Mouse (Mus musculus) cerebellum, adult 8-10 months (tissue): ENCODE measurements at regions not wholly inside any gene's neighbourhood (a gene's known extent, or its start where the extent isn't known, plus 50 kb on each side); places are given as distances from the start of the nearest gene placed in this dataset.
"Not testable (repeated sequence)": the region's sequence is repeated elsewhere in the genome, so short reads cannot be mapped to it uniquely, and the experiment has no call there.

Experiments
- DNase-seq: peaks from one replicate; pipeline ENCODE4 v3.0.0; 2022

- not testable (repeated sequence) for DNase-seq
These were observed 137.9 kb downstream of the Tcp10c start for GRCm38 (mm10) chr17:13492239-13492638.

GRCm38 (mm10) chr17:13492649-13493277 lies 138.4 kb downstream of the Tcp10c start:
- DNase-seq: peak; percentile 30

- DNase-seq: not testable (repeated sequence)
These were observed 139.5 kb downstream of the Tcp10c start for GRCm38 (mm10) chr17:13493866-13494265.

- DNase-seq: not testable (repeated sequence)
These were observed 140.1 kb downstream of the Tcp10c start for GRCm38 (mm10) chr17:13494475-13494874.

GRCm38 (mm10) chr17:13504365-13504764 lies 150.0 kb downstream of the Tcp10c start:
- not testable (repeated sequence) for DNase-seq

GRCm38 (mm10) chr17:13504827-13505268 lies 150.5 kb downstream of the Tcp10c start:
- DNase-seq: not testable (repeated sequence)

GRCm38 (mm10) chr17:13507397-13508063 lies 153.2 kb downstream of the Tcp10c start:
- not testable (repeated sequence) for DNase-seq

GRCm38 (mm10) chr17:13519409-13520201 lies 165.2 kb downstream of the Tcp10c start:
- not testable (repeated sequence) for DNase-seq

- not testable (repeated sequence) for DNase-seq
These were observed 178.2 kb downstream of the Tcp10c start for GRCm38 (mm10) chr17:13532579-13532978.

GRCm38 (mm10) chr17:13540446-13541241 lies 186.3 kb downstream of the Tcp10c start:
- DNase-seq: no peak

GRCm38 (mm10) chr17:13541249-13541648 lies 186.9 kb downstream of the Tcp10c start:
- DNase-seq: no peak

- DNase-seq: no peak
These were observed 187.9 kb downstream of the Tcp10c start for GRCm38 (mm10) chr17:13542261-13542660.

- no peak for DNase-seq
These were observed 188.5 kb downstream of the Tcp10c start for GRCm38 (mm10) chr17:13542856-13543255.

- no peak for DNase-seq
These were observed 189.8 kb downstream of the Tcp10c start for GRCm38 (mm10) chr17:13544036-13544795.

GRCm38 (mm10) chr17:13546249-13546648 lies 191.9 kb downstream of the Tcp10c start:
- no peak for DNase-seq

- DNase-seq: peak; percentile 15
These were observed 192.3 kb downstream of the Tcp10c start for GRCm38 (mm10) chr17:13546669-13547085.

GRCm38 (mm10) chr17:13547657-13548360 lies 193.4 kb downstream of the Tcp10c start:
- DNase-seq: no peak

GRCm38 (mm10) chr17:13549975-13550895 lies 195.9 kb downstream of the Tcp10c start:
- DNase-seq: no peak

- not testable (repeated sequence) for DNase-seq
These were observed 196.5 kb downstream of the Tcp10c start for GRCm38 (mm10) chr17:13550896-13551267.
